Mouse (Mus musculus): Measurements from ENCODE around the gene Cldn11. TPM values are rescaled to one million over a fixed set of nuclear protein-coding genes. Genes with fewer than 3 reads are reported as not detected.

Cldn11 gene
- polyA plus RNA-seq (2012; ENCODE audit: low replicate concordance) = 0.06 and 0.12 TPM in 2 replicates

GRCm38 (mm10) chr3:31149706-31150105, at the start of gene Cldn11:
TSS of gene Cldn11 (plus strand) at chr3:31149920.

Other genes starting within 250 kb of the Cldn11 start
- gene Phc3, start 180.5 kb upstream of the Cldn11 start, polyA plus RNA-seq (2012; ENCODE audit: low replicate concordance) = 5.3 and 10.9 TPM in 2 replicates
- gene Prkci, start 154.2 kb upstream of the Cldn11 start, polyA plus RNA-seq (2012; ENCODE audit: low replicate concordance) = 2.2 and 2.5 TPM in 2 replicates
- gene Skil, start 54.9 kb upstream of the Cldn11 start, polyA plus RNA-seq (2012; ENCODE audit: low replicate concordance) = 3.9 and 6.1 TPM in 2 replicates
- gene Slc7a14, start 160.5 kb downstream of the Cldn11 start, polyA plus RNA-seq (2012; ENCODE audit: low replicate concordance) = not detected in 2 replicates

Data from hematopoietic multipotent progenitor cell, adult 10-12 weeks (in vitro differentiated cells).